Mouse (Mus musculus) 3134 (cell line): ENCODE results near the gene Iah1.

Experiments
- DNase-seq: peaks from one replicate; pipeline ENCODE4 v3.0.0-alpha.2; 2011; ENCODE audit warnings: low spot score; ENCODE audit not compliant: insufficient read length; ENCODE audit errors: extremely low read depth

Iah1 gene

DNA sequence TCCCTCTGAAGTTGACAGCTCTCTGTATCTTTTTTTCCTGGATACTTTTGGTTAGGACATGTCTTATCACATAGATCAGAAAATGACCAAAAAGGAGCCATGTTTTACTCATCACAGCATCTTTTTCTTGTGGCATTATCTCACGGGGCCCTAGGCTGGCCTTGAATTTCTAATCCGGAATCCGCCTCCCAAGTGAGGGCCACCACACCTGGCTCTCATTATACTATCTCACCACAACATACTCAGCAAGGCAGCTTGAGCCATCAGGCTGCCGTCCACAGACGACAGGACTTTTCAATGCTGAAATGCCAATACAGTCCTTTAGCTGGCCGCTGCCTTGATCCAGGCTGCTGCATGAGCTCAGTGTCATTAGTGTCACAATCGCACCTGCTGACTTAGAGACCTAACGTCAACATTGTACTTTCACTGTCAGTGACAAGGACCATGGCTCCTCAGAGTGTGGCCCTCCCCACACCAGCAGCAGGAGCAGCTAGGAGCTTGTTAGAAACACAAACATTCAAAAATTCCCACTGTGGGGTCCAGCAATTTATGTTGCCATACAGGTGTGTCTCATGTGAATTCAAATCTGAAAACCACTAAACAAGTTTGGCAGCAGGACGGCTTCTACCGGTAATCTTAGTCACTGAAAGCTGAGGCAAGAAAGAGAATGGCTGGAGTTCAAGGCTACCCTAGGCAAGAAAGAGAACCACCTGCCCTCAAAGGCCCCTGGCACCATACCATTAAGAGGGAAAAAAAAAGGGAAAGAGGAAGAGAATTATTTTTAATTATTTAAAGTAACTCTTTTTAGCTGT lies 48.6 kb downstream of the Iah1 start:
- no peak for DNase-seq

DNA sequence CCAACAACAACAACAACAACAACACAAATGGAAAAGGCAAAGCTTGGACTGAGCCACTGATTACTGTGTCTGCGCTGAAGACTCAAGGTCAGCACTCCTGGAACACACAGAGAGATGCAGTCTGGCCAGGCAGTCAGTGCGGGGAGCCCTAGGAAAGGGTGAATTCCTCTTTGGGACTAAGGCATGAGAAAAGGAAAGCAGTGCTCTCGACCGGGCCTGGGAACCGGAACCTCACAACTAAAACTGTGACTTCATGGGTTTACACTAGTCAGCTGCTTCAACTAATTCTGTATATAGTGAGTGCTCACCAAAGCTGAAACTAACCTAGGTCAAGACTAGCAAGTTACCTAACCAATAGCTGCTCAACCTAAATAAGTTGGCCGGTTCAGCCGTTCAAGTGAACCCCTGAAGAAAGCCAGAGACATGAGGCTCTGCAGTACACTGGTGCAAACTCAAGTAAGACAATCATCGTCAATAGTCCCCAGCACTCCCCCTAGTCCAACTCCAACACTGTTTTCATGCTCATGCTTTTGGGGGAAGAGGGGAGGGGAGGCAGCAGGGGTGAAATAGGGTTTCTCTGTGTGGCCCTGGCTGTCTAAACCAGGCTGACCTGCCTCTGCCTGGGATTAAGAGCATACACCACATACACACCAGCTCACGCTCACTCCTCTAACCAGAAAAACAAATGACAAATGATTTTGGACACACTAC lies 52.3 kb downstream of the Iah1 start:
- DNase-seq: no peak

DNA sequence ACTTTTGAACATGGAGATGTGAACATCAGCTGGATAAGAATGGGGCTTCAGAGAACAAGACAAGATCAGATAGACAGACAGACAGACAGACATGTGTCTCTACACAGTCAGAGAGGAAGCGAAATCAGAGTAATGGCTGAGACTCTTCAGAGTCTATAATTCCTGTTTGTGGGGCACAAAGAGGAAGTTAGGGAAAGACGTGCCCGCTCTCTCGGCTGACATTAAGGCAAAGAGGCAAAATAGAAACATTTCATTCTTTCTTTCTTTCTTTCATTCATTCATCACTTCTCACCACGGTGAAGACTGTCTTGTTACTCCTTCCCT lies 52.9 kb downstream of the Iah1 start:
- no peak for DNase-seq

DNA sequence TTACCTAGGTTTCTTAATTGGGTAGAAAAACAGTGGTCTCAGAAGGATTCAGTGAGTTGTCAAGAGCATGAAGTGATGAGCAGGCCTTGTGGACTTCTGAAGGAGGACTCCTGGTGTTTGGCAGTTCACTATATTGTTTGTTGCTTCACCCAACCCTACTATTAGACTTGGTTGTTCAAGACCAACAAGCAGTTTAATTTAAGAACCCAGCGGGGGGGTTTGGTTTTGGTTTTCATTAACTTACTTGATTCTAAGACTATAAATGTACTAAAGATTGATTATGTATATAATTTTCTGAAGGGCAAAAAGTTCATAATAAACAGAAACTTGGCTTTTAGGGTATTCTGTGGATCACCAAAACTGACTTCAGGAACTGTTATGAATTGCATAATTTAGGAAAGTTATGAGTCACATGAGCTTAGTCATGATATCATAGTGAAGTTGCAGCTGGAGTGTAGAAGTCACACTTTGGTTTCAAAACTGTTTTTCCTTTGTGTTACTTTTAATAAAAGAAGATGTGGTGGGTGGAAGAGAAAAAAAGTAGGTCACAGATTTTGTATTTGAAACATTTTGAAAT lies 53.9 kb downstream of the Iah1 start:
- peak; percentile 29 for DNase-seq

DNA sequence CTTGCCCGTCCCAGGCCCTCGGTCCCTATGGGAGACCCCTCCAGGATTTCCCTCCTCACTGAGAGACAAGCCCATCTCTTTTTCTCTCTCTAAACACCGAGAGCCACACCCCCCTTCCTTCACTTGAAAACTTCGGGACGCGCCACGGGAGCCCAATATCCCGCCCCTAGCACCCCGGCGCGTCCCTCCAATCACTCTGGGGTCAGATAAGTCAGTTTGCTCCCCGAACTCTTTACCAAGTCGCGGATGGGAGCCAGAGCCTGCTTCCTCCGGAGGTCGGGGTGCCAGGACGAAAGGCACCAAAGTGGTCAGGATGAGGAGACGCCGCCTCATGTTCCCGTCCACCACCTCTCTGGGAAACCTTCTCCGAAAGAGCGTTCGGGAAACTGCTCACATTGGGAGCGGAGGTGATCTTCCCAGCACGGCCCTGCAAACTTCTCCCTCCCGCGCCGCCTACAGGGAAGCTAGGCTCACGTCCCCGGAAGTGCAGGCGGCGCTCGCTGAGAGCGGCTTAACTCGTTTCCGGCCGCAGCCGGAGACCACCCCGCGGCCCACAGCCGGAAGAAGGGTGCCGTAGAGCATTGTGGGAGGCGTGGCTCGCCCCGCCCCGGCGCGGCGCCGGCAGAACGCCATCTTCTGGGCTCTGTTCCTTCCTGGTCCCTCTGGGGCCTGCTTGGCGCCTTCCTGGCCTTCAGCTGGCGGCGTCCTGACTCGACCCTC lies 57.1 kb downstream of the Iah1 start, which contains the start of gene Adam17:
Gene Adam17, minus strand, starts transcription at position 533 of the 720 bp plus-strand sequence.
- peak; percentile 99 for DNase-seq
